ENCODE assay signal across 25 mouse cellular contexts in the genomic region with DNA sequence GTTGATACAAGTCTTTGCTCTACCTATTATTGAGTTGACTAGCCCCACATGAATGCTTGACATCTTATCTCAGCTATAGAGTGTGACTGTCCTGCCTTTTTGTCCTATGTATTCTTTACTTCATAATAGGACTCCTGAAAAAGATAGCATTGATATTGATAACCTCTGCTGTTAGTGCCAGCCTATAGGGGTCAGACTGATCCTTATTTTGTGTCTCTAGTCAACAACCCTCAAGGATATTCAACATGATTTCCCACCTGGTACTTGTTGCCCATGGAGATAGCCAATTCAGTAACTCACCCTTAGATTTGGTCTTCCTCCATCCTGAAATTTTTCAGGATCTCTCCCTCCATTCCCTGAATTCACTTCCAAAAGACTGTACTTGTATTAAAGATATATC. TPM values are rescaled to one million over a fixed set of nuclear protein-coding genes. Genes with fewer than 3 reads are reported as not detected.
DNase-seq lines count a peak whose midpoint lies in the region; ATAC-seq and TF ChIP-seq lines count a peak whose summit lies in the region.
"Had no signal": no experiment of that assay in that cellular context is flagged by ENCODE, and none has a peak within 500 bp of the region (broad histone marks: within the 10 kb centered on the region; RNA-seq: fewer than 3 reads in every experiment).

No protein-coding gene starts in this region.

- TF ChIP-seq EP300 in liver, postnatal 0 days (IDR thresholded peaks at IDR 0.05; ENCODE audit: low read depth), result no peak

- H3K27me3 ChIP-seq in liver, postnatal 0 days (ENCODE audit: insufficient read depth, low read length), result no peaks in the 10 kb centered on the region
- no peaks in the 10 kb centered on the region for H3K27me3 ChIP-seq in kidney, adult 2 months (replicated peaks; ENCODE audit: control insufficient read depth, insufficient read depth, low read length)
- H3K27me3 ChIP-seq: embryonic facial prominence, embryonic 13.5 days; forebrain, embryonic 12.5 days; forebrain, embryonic 15.5 days; hindbrain, embryonic 12.5 days; hindbrain, embryonic 15.5 days had no signal

- DNase-seq in CD4-positive, CD25-positive, alpha-beta regulatory T cell, adult 2 months (ENCODE audit: low read depth, low spot score), result peak; percentile 14
- no peak for DNase-seq in liver, postnatal 0 days
- no peak for DNase-seq in liver
- peak; percentile 9 for DNase-seq in naive thymus-derived CD4-positive, alpha-beta T cell, adult 2 months (ENCODE audit: low read depth)
- DNase-seq in kidney, adult 2 months, result no peak
- DNase-seq in kidney, adult 9 months, result no peak
- DNase-seq: adrenal gland, adult 8-10 months; adrenal gland, postnatal 25 days; B cell, adult 2 months; cerebellum, adult 11-12 months; cerebellum, adult 8-10 months; cerebellum, postnatal 10 days; cerebellum, postnatal 36 days; embryo, embryonic 11 days; gastrocnemius, postnatal 25 days had no signal

- H3K4me1 ChIP-seq in liver, postnatal 0 days (ENCODE audit: insufficient read depth), result no peaks in the 10 kb centered on the region
- peaks cover 5% of the 10 kb centered on the region; the same call in 1 of the 2 replicates for H3K4me1 ChIP-seq in kidney, adult 2 months (ENCODE audit: control insufficient read depth, insufficient read depth, low read length)
- H3K4me1 ChIP-seq: embryonic facial prominence, embryonic 10.5 days; embryonic facial prominence, embryonic 13.5 days; forebrain, embryonic 12.5 days; forebrain, embryonic 15.5 days; hindbrain, embryonic 12.5 days; hindbrain, embryonic 15.5 days had no signal

- no peaks in the 10 kb centered on the region for H3K36me3 ChIP-seq in liver, postnatal 0 days (replicated peaks; ENCODE audit: insufficient read depth, low read length)
- H3K36me3 ChIP-seq in kidney, adult 2 months (ENCODE audit: control insufficient read depth, insufficient read depth, low read length), result no peaks in the 10 kb centered on the region
- H3K36me3 ChIP-seq: embryonic facial prominence, embryonic 10.5 days; embryonic facial prominence, embryonic 13.5 days; forebrain, embryonic 12.5 days; forebrain, embryonic 15.5 days; hindbrain, embryonic 12.5 days; hindbrain, embryonic 15.5 days had no signal

- no peak overlapping the region for H3K4me3 ChIP-seq in liver, postnatal 0 days (ENCODE audit: low read depth, low read length)
- H3K4me3 ChIP-seq in kidney, adult 2 months (ENCODE audit: insufficient read depth, low read depth, low read length), result no peak overlapping the region
- H3K4me3 ChIP-seq: embryonic facial prominence, embryonic 10.5 days; embryonic facial prominence, embryonic 13.5 days; erythroblast, embryonic 14.5 days; forebrain, embryonic 12.5 days; forebrain, embryonic 15.5 days; hindbrain, embryonic 12.5 days; hindbrain, embryonic 15.5 days had no signal

- ATAC-seq in CD4-positive, CD25-positive, alpha-beta regulatory T cell, adult 4 months, result no peak
- ATAC-seq in liver, postnatal 0 days, result no peak
- ATAC-seq: activated CD4-positive, CD25-positive, alpha-beta regulatory T cell, adult 4 months; forebrain, embryonic 15.5 days had no signal

- H3K9me3 ChIP-seq in liver, postnatal 0 days (ENCODE audit: low read length), result no peaks in the 10 kb centered on the region
- H3K9me3 ChIP-seq: embryonic facial prominence, embryonic 10.5 days; embryonic facial prominence, embryonic 13.5 days; forebrain, embryonic 12.5 days; forebrain, embryonic 15.5 days; hindbrain, embryonic 12.5 days; hindbrain, embryonic 15.5 days had no signal

- H3K27ac ChIP-seq in liver, postnatal 0 days (ENCODE audit: low read depth), result no peak overlapping the region
- no peak overlapping the region for H3K27ac ChIP-seq in kidney, adult 2 months (ENCODE audit: insufficient read depth, low read depth, low read length)
- H3K27ac ChIP-seq: embryonic facial prominence, embryonic 10.5 days; embryonic facial prominence, embryonic 13.5 days; forebrain, embryonic 12.5 days; forebrain, embryonic 15.5 days; hindbrain, embryonic 12.5 days; hindbrain, embryonic 15.5 days had no signal

- peak; percentile 27; the same call in 1 of the 2 replicates for TF ChIP-seq CTCF in liver, postnatal 0 days (IDR thresholded peaks at IDR 0.05; ENCODE audit: low read depth)
- TF ChIP-seq CTCF in kidney, adult 2 months (conservative IDR thresholded peaks at IDR 0.05; ENCODE audit: insufficient read depth, insufficient read length, low read depth, low read length), result no peak

- no peak overlapping the region for H3K4me2 ChIP-seq in liver, postnatal 0 days (ENCODE audit: low read depth, low read length)
- H3K4me2 ChIP-seq: embryonic facial prominence, embryonic 13.5 days; forebrain, embryonic 12.5 days; forebrain, embryonic 15.5 days; heart, embryonic 11.5 days; hindbrain, embryonic 12.5 days; hindbrain, embryonic 15.5 days had no signal

- no peak for TF ChIP-seq POLR2A in kidney, adult 2 months (IDR thresholded peaks at IDR 0.05; ENCODE audit: low read depth, low read length)

- H3K9ac ChIP-seq in liver, postnatal 0 days (replicated peaks), result no peak overlapping the region
- H3K9ac ChIP-seq: embryonic facial prominence, embryonic 13.5 days; forebrain, embryonic 12.5 days; forebrain, embryonic 15.5 days; hindbrain, embryonic 12.5 days; hindbrain, embryonic 15.5 days had no signal

RNA-seq across cellular contexts. Expression of a gene that starts 52.6 kb away (rescaled TPM):
- polyA plus RNA-seq in CD4-positive, CD25-positive, alpha-beta regulatory T cell, adult 4 months (2017; shearing (Covaris generic)), result 1 to 10 TPM; 4.7 to 4.8 TPM
- 4.0 and 5.8 TPM in 2 replicates for polyA plus RNA-seq in liver, postnatal 0 days (2015; fragmentation: Nextera tagmentation; extraction: Ambion mirVana)
- 6.6 and 11.7 TPM in 2 replicates for polyA plus RNA-seq in kidney, adult 2 months (2012; rRNA removed)

Comparison
In these comparisons a context has a peak if more than half of its experiments do, and no peak if none do; other contexts are left out.
1. DNase-seq: peak in CD4-positive, CD25-positive, alpha-beta regulatory T cell, adult 2 months (single experiment) and naive thymus-derived CD4-positive, alpha-beta T cell, adult 2 months (single experiment); none in liver, postnatal 0 days (single experiment), liver (single experiment), kidney, adult 2 months (single experiment) and kidney, adult 9 months (single experiment).